Comparison of ENCODE assay signal across 23 mouse cellular contexts in the genomic region with DNA sequence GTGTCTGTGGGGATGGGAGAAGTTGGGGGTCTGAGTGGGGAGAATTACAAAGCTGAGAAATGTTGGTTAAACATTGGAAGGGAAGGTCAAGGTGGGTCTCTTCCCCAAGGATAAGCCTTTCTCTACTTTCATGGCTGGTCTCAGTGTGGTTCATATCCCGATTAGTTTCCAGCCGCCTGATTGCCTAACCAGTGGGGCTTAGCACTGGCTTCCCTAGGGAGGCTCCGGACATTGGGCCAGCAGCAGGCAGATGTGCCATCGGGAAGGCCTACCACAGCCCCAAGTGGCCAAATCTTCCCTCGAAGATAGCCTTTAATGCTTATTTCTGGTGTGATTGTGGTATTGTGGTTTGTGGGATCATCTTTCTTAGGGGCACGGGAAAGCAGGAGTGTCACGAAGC. TPM values are rescaled to one million over a fixed set of nuclear protein-coding genes. Genes with fewer than 3 reads are reported as not detected.
DNase-seq lines count a peak whose midpoint lies in the region; ATAC-seq and TF ChIP-seq lines count a peak whose summit lies in the region.
"Had no signal": no experiment of that assay in that cellular context is flagged by ENCODE, and none has a peak within 500 bp of the region (broad histone marks: within the 10 kb centered on the region; RNA-seq: fewer than 3 reads in every experiment).

No protein-coding gene starts in this region.

- H3K36me3 ChIP-seq in heart, embryonic 10.5 days = peaks cover 13% of the 10 kb centered on the region
- no peaks in the 10 kb centered on the region for H3K36me3 ChIP-seq in liver, embryonic 14.5 days (replicated peaks; ENCODE audit: control insufficient read depth, insufficient read depth, low read depth)
- no peaks in the 10 kb centered on the region for H3K36me3 ChIP-seq in liver, embryonic 11.5 days (ENCODE audit: control insufficient read depth, insufficient read depth, low read length)
- H3K36me3 ChIP-seq: heart, embryonic 15.5 days had no signal

- 0 out of 2 replicates have a peak, but pooled peaks have one; percentile 6 for TF ChIP-seq CTCF in liver, embryonic 14.5 days (IDR thresholded peaks at IDR 0.05; ENCODE audit: low read depth)

- H3K27me3 ChIP-seq in heart, embryonic 10.5 days (ENCODE audit: insufficient read depth, poor library complexity, severe bottlenecking) = no peaks in the 10 kb centered on the region
- H3K27me3 ChIP-seq in liver, embryonic 14.5 days (ENCODE audit: control insufficient read depth, insufficient read depth, low read length) = no peaks in the 10 kb centered on the region
- H3K27me3 ChIP-seq in liver, embryonic 11.5 days (replicated peaks; ENCODE audit: control insufficient read depth, insufficient read depth, low read length) = no peaks in the 10 kb centered on the region
- H3K27me3 ChIP-seq: heart, embryonic 15.5 days; hindbrain, embryonic 13.5 days had no signal

- no peak overlapping the region for H3K4me3 ChIP-seq in heart, embryonic 10.5 days
- H3K4me3 ChIP-seq in liver, embryonic 14.5 days (ENCODE audit: insufficient read depth in 1 of 2, low read depth in 2 of 2, low read length in 2 of 2) = no peak overlapping the region
- H3K4me3 ChIP-seq in liver, embryonic 11.5 days (ENCODE audit: low read depth, low read length) = no peak overlapping the region
- H3K4me3 ChIP-seq: embryonic facial prominence, embryonic 10.5 days; forebrain, embryonic 13.5 days; heart, embryonic 15.5 days; hindbrain, embryonic 13.5 days had no signal

- no peak for TF ChIP-seq EP300 in liver, embryonic 14.5 days (IDR thresholded peaks at IDR 0.05; ENCODE audit: low read depth)

- peak; percentile 73 for DNase-seq in adrenal gland, postnatal 10 days
- DNase-seq in adrenal gland, postnatal 36 days = no peak
- peak; percentile 94 for DNase-seq in heart, adult 11 months
- no peak for DNase-seq in heart, embryonic 10.5 days (ENCODE audit: low spot score)
- no peak for DNase-seq in liver, embryonic 14.5 days (ENCODE audit: low read depth in 3 of 3, low spot score in 3 of 3)
- no peak for DNase-seq in liver, embryonic 11.5 days (ENCODE audit: low spot score)
- DNase-seq in embryo, embryonic 9.5 days (ENCODE audit: extremely low spot score) = no peak
- DNase-seq: adrenal gland, adult 2 months; B cell, adult 2 months; cerebellum, adult 18-20 months; cerebellum, adult 9-11 months; cerebellum, postnatal 36 days; forebrain, postnatal 0 days; heart, postnatal 14 days; kidney, adult 11 months had no signal

- 87% methylated on average over 7 of the region's 7 CpGs for WGBS in heart, embryonic 10.5 days
- 62% methylated on average over 7 of the region's 7 CpGs for WGBS in liver, embryonic 14.5 days (ENCODE audit: insufficient replicate concordance)
- WGBS in liver, embryonic 11.5 days = 81% methylated on average over 7 of the region's 7 CpGs

- peaks cover 66% of the 10 kb centered on the region for H3K4me1 ChIP-seq in heart, embryonic 10.5 days
- H3K4me1 ChIP-seq in liver, embryonic 14.5 days (replicated peaks; ENCODE audit: control insufficient read depth in 2 of 2, insufficient read depth in 2 of 2, low read length in 1 of 2) = peaks cover 8 to 20% of the 10 kb centered on the region in 2 experiments; a peak in 2 of 4 replicates
- peaks cover 55% of the 10 kb centered on the region for H3K4me1 ChIP-seq in liver, embryonic 11.5 days (replicated peaks; ENCODE audit: control insufficient read depth, insufficient read depth, low read length)

- no peaks in the 10 kb centered on the region for H3K9me3 ChIP-seq in heart, embryonic 10.5 days
- H3K9me3 ChIP-seq in liver, embryonic 14.5 days (ENCODE audit: control insufficient read depth, low read length) = no peaks in the 10 kb centered on the region
- no peaks in the 10 kb centered on the region for H3K9me3 ChIP-seq in liver, embryonic 11.5 days (ENCODE audit: control insufficient read depth, low read length)
- H3K9me3 ChIP-seq: embryonic facial prominence, embryonic 10.5 days; forebrain, embryonic 13.5 days; heart, embryonic 15.5 days; hindbrain, embryonic 13.5 days had no signal

- no peak for ATAC-seq in liver, embryonic 14.5 days (ENCODE audit: insufficient read depth)
- no peak for ATAC-seq in liver, embryonic 11.5 days (replicated peaks; ENCODE audit: low FRiP score)
- ATAC-seq: forebrain, embryonic 13.5 days; forebrain, postnatal 0 days; hindbrain, postnatal 0 days had no signal

- no peak overlapping the region for H3K4me2 ChIP-seq in liver, embryonic 14.5 days (ENCODE audit: low read depth)
- H3K4me2 ChIP-seq in liver, embryonic 11.5 days = no peak overlapping the region
- H3K4me2 ChIP-seq: forebrain, embryonic 13.5 days; heart, embryonic 15.5 days; hindbrain, embryonic 13.5 days had no signal

- no peak overlapping the region for H3K27ac ChIP-seq in heart, embryonic 10.5 days
- no peak overlapping the region for H3K27ac ChIP-seq in liver, embryonic 14.5 days
- no peak overlapping the region for H3K27ac ChIP-seq in liver, embryonic 11.5 days (ENCODE audit: low read depth, low read length)
- H3K27ac ChIP-seq: forebrain, embryonic 13.5 days; heart, embryonic 15.5 days; hindbrain, embryonic 13.5 days; hindbrain, postnatal 0 days had no signal

- H3K9ac ChIP-seq in liver, embryonic 14.5 days (replicated peaks) = no peak overlapping the region
- no peak overlapping the region for H3K9ac ChIP-seq in liver, embryonic 11.5 days (ENCODE audit: low read depth, low read length)
- H3K9ac ChIP-seq: forebrain, embryonic 13.5 days; forebrain, postnatal 0 days; heart, embryonic 15.5 days; hindbrain, embryonic 13.5 days had no signal

RNA-seq across cellular contexts. Expression of gene Pxn, which starts 5.9 kb away (rescaled TPM):
- 10 to 100 TPM; 55.1 to 72.4 TPM for total RNA-seq in adrenal gland, postnatal 10 days (2021)
- 10 to 100 TPM; 33.5 to 54.2 TPM for total RNA-seq in adrenal gland, postnatal 36 days (2021)
- 30.3 and 31.9 TPM in 2 replicates for polyA plus RNA-seq in heart, embryonic 10.5 days (2016; fragmentation: Nextera tagmentation; extraction: Ambion mirVana)
- 12.9 and 13.7 TPM in 2 replicates for polyA plus RNA-seq in liver, embryonic 14.5 days (2012; rRNA removed)
- 4.8 and 5.6 TPM in 2 replicates for polyA plus RNA-seq in liver, embryonic 14.5 days (2014; fragmentation: Nextera tagmentation; extraction: Ambion mirVana)
- polyA plus RNA-seq in liver, embryonic 11.5 days (2014; fragmentation: Nextera tagmentation; extraction: Ambion mirVana) = 12.4 and 14.0 TPM in 2 replicates

RNA-seq across cellular contexts. Expression of gene Sirt4, which starts 27.9 kb away (rescaled TPM):
- 10 to 100 TPM; 15.8 to 31.4 TPM for total RNA-seq in adrenal gland, postnatal 10 days (2021)
- total RNA-seq in adrenal gland, postnatal 36 days (2021) = 10 to 100 TPM; 20.8 to 22.6 TPM
- 18.7 and 19.0 TPM in 2 replicates for polyA plus RNA-seq in heart, embryonic 10.5 days (2016; fragmentation: Nextera tagmentation; extraction: Ambion mirVana)
- polyA plus RNA-seq in liver, embryonic 14.5 days (2012; rRNA removed) = 8.4 and 9.4 TPM in 2 replicates
- polyA plus RNA-seq in liver, embryonic 14.5 days (2014; fragmentation: Nextera tagmentation; extraction: Ambion mirVana) = 2.8 and 3.9 TPM in 2 replicates
- 14.8 and 15.2 TPM in 2 replicates for polyA plus RNA-seq in liver, embryonic 11.5 days (2014; fragmentation: Nextera tagmentation; extraction: Ambion mirVana)

RNA-seq across cellular contexts. Expression of gene Pla2g1b, which starts 46.3 kb away (rescaled TPM):
- not detected for total RNA-seq in adrenal gland, postnatal 10 days (2021)
- not detected for total RNA-seq in adrenal gland, postnatal 36 days (2021)
- 0.48 and 1.4 TPM in 2 replicates for polyA plus RNA-seq in heart, embryonic 10.5 days (2016; fragmentation: Nextera tagmentation; extraction: Ambion mirVana)
- not detected in 2 replicates for polyA plus RNA-seq in liver, embryonic 14.5 days (2012; rRNA removed)
- not detected in 2 replicates for polyA plus RNA-seq in liver, embryonic 14.5 days (2014; fragmentation: Nextera tagmentation; extraction: Ambion mirVana)
- 0.89 and 1.2 TPM in 2 replicates for polyA plus RNA-seq in liver, embryonic 11.5 days (2014; fragmentation: Nextera tagmentation; extraction: Ambion mirVana)
- total RNA-seq: adrenal gland, adult 2 months; forebrain, postnatal 0 days; gastrocnemius, adult 8-10 months; heart, postnatal 14 days; hematopoietic stem cell, adult 5-6 weeks; hindbrain, postnatal 0 days had no signal
- polyA plus RNA-seq: adrenal gland, adult 2 months; embryonic facial prominence, embryonic 10.5 days; embryonic facial prominence, embryonic 14.5 days; forebrain, embryonic 13.5 days; forebrain, postnatal 0 days; hindbrain, embryonic 13.5 days; hindbrain, postnatal 0 days had no signal

RNA-seq across cellular contexts. Expression of gene Rplp0, which starts 46.9 kb away (rescaled TPM):
- 100 to 1,000 TPM; 933 to 968 TPM for total RNA-seq in adrenal gland, postnatal 10 days (2021)
- 100 to 1,000 TPM; 829 to 906 TPM for total RNA-seq in adrenal gland, postnatal 36 days (2021)
- 1,223 and 1,345 TPM in 2 replicates for polyA plus RNA-seq in heart, embryonic 10.5 days (2016; fragmentation: Nextera tagmentation; extraction: Ambion mirVana)
- 1,933 and 2,132 TPM in 2 replicates for polyA plus RNA-seq in liver, embryonic 14.5 days (2012; rRNA removed)
- polyA plus RNA-seq in liver, embryonic 14.5 days (2014; fragmentation: Nextera tagmentation; extraction: Ambion mirVana) = 1,503 and 1,567 TPM in 2 replicates
- polyA plus RNA-seq in liver, embryonic 11.5 days (2014; fragmentation: Nextera tagmentation; extraction: Ambion mirVana) = 2,436 and 2,466 TPM in 2 replicates

RNA-seq across cellular contexts. Expression of gene Gcn1l1, which starts 52.7 kb away (rescaled TPM):
- total RNA-seq in adrenal gland, postnatal 10 days (2021) = 10 to 100 TPM; 52.4 to 63.2 TPM
- 10 to 100 TPM; 53.9 to 69.5 TPM for total RNA-seq in adrenal gland, postnatal 36 days (2021)
- 47.8 and 49.8 TPM in 2 replicates for polyA plus RNA-seq in heart, embryonic 10.5 days (2016; fragmentation: Nextera tagmentation; extraction: Ambion mirVana)
- 11.4 and 11.8 TPM in 2 replicates for polyA plus RNA-seq in liver, embryonic 14.5 days (2012; rRNA removed)
- 14.4 and 14.8 TPM in 2 replicates for polyA plus RNA-seq in liver, embryonic 14.5 days (2014; fragmentation: Nextera tagmentation; extraction: Ambion mirVana)
- 51.0 and 55.6 TPM in 2 replicates for polyA plus RNA-seq in liver, embryonic 11.5 days (2014; fragmentation: Nextera tagmentation; extraction: Ambion mirVana)

Comparison
In these comparisons a context has a peak if more than half of its experiments do, and no peak if none do; other contexts are left out.
1. DNase-seq: peak in adrenal gland, postnatal 10 days (single experiment) and heart, adult 11 months (single experiment); none in adrenal gland, postnatal 36 days (0 of 2), heart, embryonic 10.5 days (single experiment), liver, embryonic 14.5 days (0 of 3), liver, embryonic 11.5 days (single experiment) and embryo, embryonic 9.5 days (single experiment).